Mouse (Mus musculus) left cerebral cortex, postnatal 25 days (tissue): ENCODE measurements around the gene Ubtf. TPM values are rescaled to one million over a fixed set of nuclear protein-coding genes. Genes with fewer than 3 reads are reported as not detected.
A peak's percentile ranks its signal among the peaks of the same experiment; 100 is the strongest.
"Not testable (repeated sequence)": the region's sequence is repeated elsewhere in the genome, so short reads cannot be mapped to it uniquely, and the experiment has no call there.

ENCODE experiments used
- DNase-seq, 2 experiments: peaks; one replicate each; pipeline ENCODE4 v3.0.0; 2022; ENCODE audit warnings: low spot score in 2 of 2, mixed read lengths in 1 of 2
- intact Hi-C: fragments of 180-260 bp; cut with DNase I; formaldehyde crosslinking; loops from one replicate; pipeline ENCODE4 v1.15.1; 2025
- total RNA-seq, 2 experiments: library from RNA; stranded (reverse); gene quantifications; 2 replicates each; pipeline ENCODE4 v1.2.3; 2021

The Ubtf gene
- total RNA-seq, 2 experiments from 2014 or later: 123 to 127 TPM

DNA sequence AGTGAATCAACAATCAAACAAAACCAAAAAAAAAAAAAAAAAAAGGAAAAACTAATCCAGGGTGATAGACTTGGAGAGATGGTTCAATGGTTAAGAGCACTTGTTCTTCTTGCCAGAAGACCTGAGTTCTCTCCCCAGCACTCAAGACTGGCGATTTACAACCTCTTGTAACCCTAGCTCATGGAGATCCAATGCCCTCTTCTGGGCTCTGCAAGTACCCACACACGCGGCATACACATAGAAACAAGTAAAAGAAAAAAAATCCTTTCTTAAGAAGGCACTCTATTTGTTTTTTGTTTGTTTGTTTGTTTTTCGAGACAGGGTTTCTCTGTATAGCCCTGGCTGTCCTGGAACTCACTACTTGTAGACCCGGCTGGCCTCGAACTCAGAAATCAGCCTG is 35.6 kb downstream of the Ubtf start:
- intact Hi-C loops: no loop called here
- no peak for DNase-seq

GRCm38 (mm10) chr11:102280267-102280666 is 39.3 kb downstream of the Ubtf start:
- DNase-seq, intact Hi-C loops: not testable (repeated sequence)

DNA sequence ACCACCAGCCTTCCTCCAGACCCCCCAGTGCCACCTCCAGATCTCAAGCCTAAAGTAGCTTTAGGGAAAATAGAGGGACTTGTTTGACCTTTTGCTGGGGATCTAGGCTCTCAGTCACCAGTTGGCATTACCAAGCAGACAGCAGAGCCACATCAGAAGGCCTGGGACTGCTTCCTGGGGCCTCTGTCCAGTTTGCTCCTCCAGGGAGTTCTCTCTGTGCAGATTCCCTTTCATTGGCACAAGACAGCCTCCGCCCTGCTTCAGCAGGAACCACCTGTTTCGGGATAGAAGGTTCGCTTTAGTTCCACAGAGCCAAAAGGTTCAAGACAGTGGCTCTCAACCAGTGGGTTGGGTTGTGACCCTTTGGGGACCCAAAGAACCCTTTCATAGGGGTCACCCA is 39.9 kb downstream of the Ubtf start:
- intact Hi-C loops: no loop called here
- no peak for DNase-seq

- intact Hi-C loops: no loop called here
Measured at GRCm38 (mm10) chr11:102277754-102278153, 41.8 kb downstream of the Ubtf start.

GRCm38 (mm10) chr11:102276411-102276915 is 43.1 kb downstream of the Ubtf start:
- DNase-seq: peak; percentile 29 to 35
- intact Hi-C loops: no loop called here

More at GRCm38 (mm10) chr11:102277754-102278153, 41.8 kb downstream of the Ubtf start:
- DNase-seq: no peak

DNA sequence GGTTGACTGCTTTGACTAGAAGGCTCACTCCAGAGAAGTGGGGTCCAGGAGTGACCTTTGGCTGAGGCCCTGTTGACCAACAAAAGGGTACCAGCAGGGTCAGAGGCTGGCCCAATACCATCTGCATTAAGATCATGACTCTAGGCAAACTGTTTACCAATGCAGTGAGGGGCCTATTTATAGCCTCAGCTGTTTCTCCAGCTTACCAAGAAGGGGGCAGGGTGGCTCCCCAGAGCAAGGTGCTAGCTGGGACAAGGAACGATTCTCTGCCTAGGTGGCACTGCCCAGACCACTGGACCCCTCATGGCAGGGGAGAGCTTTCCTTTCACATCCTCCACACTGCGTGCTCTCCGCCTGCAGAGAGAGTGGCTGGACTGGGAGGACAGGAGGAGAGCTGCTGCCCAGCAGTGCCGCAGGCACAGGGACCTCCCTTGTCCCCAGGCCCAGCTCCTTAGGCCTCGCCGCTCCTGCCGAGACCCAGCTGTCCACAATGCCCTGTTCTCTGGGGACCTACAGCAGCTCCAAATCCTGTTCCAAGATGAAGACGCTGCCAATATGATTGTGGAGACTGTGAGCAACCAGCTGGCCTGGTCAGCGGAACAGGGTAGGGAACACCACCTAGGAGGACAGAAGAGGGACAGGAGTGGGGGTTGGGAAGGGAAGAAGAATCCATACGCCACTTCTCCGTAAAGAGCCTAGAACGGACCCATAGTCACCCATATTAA is 50.9 kb downstream of the Ubtf start, which contains the start of gene Asb16:
Gene Asb16, plus strand, starts transcription at position 224 of the 725 bp plus-strand sequence.
- intact Hi-C loops: no loop called here
- no peak for DNase-seq

GRCm38 (mm10) chr11:102267480-102267879 is 52.1 kb downstream of the Ubtf start:
- DNase-seq: peak; percentile 70 to 80
- intact Hi-C loops: no loop called here

- DNase-seq: no peak
- intact Hi-C loops: no loop called here
Measured at GRCm38 (mm10) chr11:102266631-102267355, 52.7 kb downstream of the Ubtf start.

DNA sequence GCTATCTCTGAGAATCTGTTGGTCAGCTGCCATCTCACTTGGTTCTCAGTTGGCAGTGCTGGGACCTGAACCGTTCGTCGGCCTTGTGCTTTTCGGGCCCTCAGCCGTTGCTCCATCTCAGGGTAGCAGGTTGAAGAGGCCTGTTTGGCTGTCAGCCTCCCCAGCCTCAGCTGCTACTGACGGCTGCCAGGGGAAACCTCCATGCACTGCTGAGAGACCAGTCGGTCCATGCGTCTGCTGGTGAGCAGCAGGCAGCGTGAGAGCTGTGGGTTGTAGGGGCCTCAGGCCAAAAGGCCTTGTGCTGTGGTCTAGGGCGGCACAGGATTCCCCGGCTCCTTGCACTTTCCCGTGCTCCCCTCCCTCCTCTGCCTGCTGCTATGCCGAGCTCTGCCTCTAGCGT is 53.7 kb downstream of the Ubtf start:
- intact Hi-C loops: no loop called here
- no peak for DNase-seq

- intact Hi-C loops: no loop called here
- DNase-seq: no peak
Measured at GRCm38 (mm10) chr11:102263211-102263610, 56.3 kb downstream of the Ubtf start.

- DNase-seq: no peak
- intact Hi-C loops: no loop called here
Measured at GRCm38 (mm10) chr11:102258521-102258920, 61.0 kb downstream of the Ubtf start.

DNA sequence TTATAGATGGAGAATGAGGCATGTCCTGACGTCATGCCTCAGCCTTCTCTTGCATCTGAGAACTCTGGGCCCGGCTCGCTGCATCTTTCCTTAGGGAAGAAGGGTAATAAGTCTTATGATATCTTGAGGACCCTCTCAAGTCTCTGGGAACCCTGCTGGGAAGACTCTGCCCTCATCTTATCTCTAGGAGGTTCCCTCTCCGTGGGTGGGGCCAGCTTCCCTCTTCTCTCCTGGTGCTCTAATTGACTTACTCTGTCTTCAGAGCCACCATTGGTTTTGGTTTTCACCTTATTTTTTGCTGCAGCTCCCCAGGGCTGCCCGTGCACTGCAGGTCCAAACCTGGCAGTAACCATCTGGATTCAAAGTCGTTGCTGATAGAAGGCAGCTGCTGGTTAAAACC is 61.4 kb downstream of the Ubtf start:
- no peak for DNase-seq
- intact Hi-C loops: no loop called here

- peak in 1 of 2 experiments; percentile 23 for DNase-seq
- intact Hi-C loops: no loop called here
Measured at GRCm38 (mm10) chr11:102257514-102257913, 62.0 kb downstream of the Ubtf start.

Other genes with a start within 250 kb of the Ubtf start
- gene Mpp2, start 231.2 kb downstream of the Ubtf start, total RNA-seq: 100 to 1,000 TPM; 153 to 174 TPM
- not detected for gene Ppy, start 218.4 kb downstream of the Ubtf start, total RNA-seq
- not detected for gene Pyy, start 211.9 kb downstream of the Ubtf start, total RNA-seq
- not detected for gene Nags, start 174.2 kb downstream of the Ubtf start, total RNA-seq
- gene Tmem101, start 163.3 kb downstream of the Ubtf start, total RNA-seq: 10 to 100 TPM; 24.8 to 28.0 TPM
- gene Lsm12, start 134.4 kb downstream of the Ubtf start, total RNA-seq: 10 to 100 TPM; 58.3 to 66.4 TPM
- gene G6pc3, start 130.1 kb downstream of the Ubtf start, total RNA-seq: 10 to 100 TPM; 55.7 to 61.8 TPM
- gene Hdac5, start 89.6 kb downstream of the Ubtf start, total RNA-seq: 100 to 1,000 TPM; 243 to 261 TPM
- gene BC030867, start 70.9 kb downstream of the Ubtf start, total RNA-seq: 1 to 10 TPM in 1 of 2 experiments, under 1 TPM in 1; 0.94 to 1.1 TPM
- gene Asb16, start 51.0 kb downstream of the Ubtf start, total RNA-seq: 1 to 10 TPM; 1.2 TPM
- gene Tmub2, start 34.8 kb downstream of the Ubtf start, total RNA-seq: 10 to 100 TPM; 67.8 to 71.4 TPM
- gene Atxn7l3, start 23.1 kb downstream of the Ubtf start, total RNA-seq: 100 to 1,000 TPM; 231 to 242 TPM
- gene Slc4a1, start 46.5 kb upstream of the Ubtf start, total RNA-seq: under 1 TPM; 0.62 to 0.73 TPM
- 100 to 1,000 TPM; 441 to 469 TPM for gene Rundc3a, start 73.7 kb upstream of the Ubtf start, total RNA-seq
- 10 to 100 TPM; 58.8 to 64.8 TPM for gene Slc25a39, start 88.2 kb upstream of the Ubtf start, total RNA-seq
- gene Grn, start 110.6 kb upstream of the Ubtf start, total RNA-seq: 10 to 100 TPM; 58.3 to 71.3 TPM
- 100 to 1,000 TPM; 108 to 120 TPM for gene Fam171a2, start 127.9 kb upstream of the Ubtf start, total RNA-seq
- gene Itga2b, start 150.4 kb upstream of the Ubtf start, total RNA-seq: 1 to 10 TPM; 2.2 to 3.5 TPM
- gene Gpatch8, start 236.7 kb upstream of the Ubtf start, total RNA-seq: 10 to 100 TPM; 46.6 to 55.7 TPM